Mouse (Mus musculus) liver, embryonic 16.5 days (tissue): ENCODE measurements around the gene Secisbp2l. TPM values are rescaled to one million over a fixed set of nuclear protein-coding genes. Genes with fewer than 3 reads are reported as not detected.

Experiments used
- ATAC-seq: fragments of 200-750 bp; cut with Nextera tagmentation; 2 replicates; pipeline ENCODE4 v1.8.0; 2017; ENCODE audit warnings: low read depth, mild to moderate bottlenecking, moderate number of reproducible peaks, moderate library complexity
- H3K27ac ChIP-seq: fragments of 300-500 bp; sonication (generic); 2 replicates; pipeline ENCODE4 v1.5.1; 2014; ENCODE audit warnings: mild to moderate bottlenecking, low read length
- H3K27me3 ChIP-seq: fragments of 300-500 bp; sonication (generic); 2 replicates; pipeline ENCODE4 v1.6.1; 2014; ENCODE audit warnings: low read depth, low read length, mixed read lengths; ENCODE audit not compliant: control insufficient read depth, insufficient read depth
- H3K36me3 ChIP-seq: fragments of 300-500 bp; sonication (generic); 2 replicates; pipeline ENCODE4 v1.6.1; 2014; ENCODE audit warnings: mild to moderate bottlenecking; ENCODE audit not compliant: control insufficient read depth, insufficient read depth
- H3K4me1 ChIP-seq: fragments of 300-500 bp; sonication (generic); 2 replicates; pipeline ENCODE4 v1.6.1; 2014; ENCODE audit warnings: low read depth, low read length, mixed read lengths; ENCODE audit not compliant: control insufficient read depth
- H3K4me2 ChIP-seq: fragments of 300-500 bp; sonication (generic); 2 replicates; pipeline ENCODE4 v1.6.1; 2014; ENCODE audit warnings: low read depth, low read length, mixed read lengths
- H3K4me3 ChIP-seq: fragments of 300-500 bp; sonication (generic); 2 replicates; pipeline ENCODE4 v1.5.1; 2014; ENCODE audit warnings: low read depth, mild to moderate bottlenecking, low read length
- H3K9ac ChIP-seq: fragments of 300-500 bp; sonication (generic); 2 replicates; pipeline ENCODE4 v1.6.1; 2014; ENCODE audit warnings: low read depth, low read length
- H3K9me3 ChIP-seq: fragments of 300-500 bp; sonication (generic); replicated peaks from 2 replicates; pipeline ENCODE4 v1.6.1; 2016; ENCODE audit warnings: low read length; ENCODE audit not compliant: control insufficient read depth
- WGBS: fragments of 180-500 bp; shearing (Covaris S2); extraction: QIAGEN DNeasy Blood & Tissue Kit; methylation state at CpG from one replicate; pipeline ENCODE4 v1.1.7; 2014; ENCODE audit not compliant: insufficient replicate concordance; 5-methylcytosine and 5-hydroxymethylcytosine counted together
- polyA plus RNA-seq: library from polyadenylated mRNA; unstranded; fragments of >200 nt; fragmentation: Nextera tagmentation; extraction: Ambion mirVana; gene quantifications from 2 replicates; pipeline ENCODE4 v1.2.1, GENCODE M21; 2015

The Secisbp2l gene
- polyA plus RNA-seq = 5.3 and 5.4 TPM in 2 replicates

GRCm38 (mm10) chr2:125782719-125783109, at the start of gene Secisbp2l:
Secisbp2l (minus strand) TSS chr2:125782870.
- Histone ChIP-seq H3K9ac (peak within 1 kb of the TSS; percentile 96), H3K4me1 (peaks cover 17% of the 10 kb centered on the region), H3K27ac (peak within 1 kb of the TSS; percentile 71; the same call in 1 of the 2 replicates), H3K36me3 (no peaks in the 10 kb centered on the region), H3K27me3 (no peaks in the 10 kb centered on the region), H3K4me2 (peak within 1 kb of the TSS; percentile 73), H3K9me3 (no peaks in the 10 kb centered on the region), H3K4me3 (peak within 1 kb of the TSS; percentile 96)
- WGBS = under 1% methylated on average over 26 of the region's 28 CpGs
- ATAC-seq = peak; percentile 99

GRCm38 (mm10) chr2:125829924-125830323, 47.3 kb upstream of the Secisbp2l start:
- Histone ChIP-seq H3K36me3 (peaks cover 29% of the 10 kb centered on the region), H3K4me3 (no peak overlapping the region), H3K27ac (no peak overlapping the region), H3K4me1 (no peaks in the 10 kb centered on the region), H3K27me3 (no peaks in the 10 kb centered on the region), H3K9ac (no peak overlapping the region), H3K4me2 (no peak overlapping the region), H3K9me3 (no peaks in the 10 kb centered on the region)
- 83% methylated on average over 2 of the region's 2 CpGs for WGBS
- no peak for ATAC-seq

- Histone ChIP-seq H3K9ac (no peak overlapping the region), H3K27ac (no peak overlapping the region), H3K9me3 (no peaks in the 10 kb centered on the region), H3K27me3 (no peaks in the 10 kb centered on the region), H3K36me3 (peaks cover 15% of the 10 kb centered on the region), H3K4me2 (no peak overlapping the region), H3K4me1 (no peaks in the 10 kb centered on the region), H3K4me3 (no peak overlapping the region)
- no peak for ATAC-seq
- 76% methylated on average over 4 of the region's 4 CpGs for WGBS
These were observed 45.2 kb upstream of the Secisbp2l start for GRCm38 (mm10) chr2:125827898-125828297.

GRCm38 (mm10) chr2:125826201-125826600, 43.5 kb upstream of the Secisbp2l start:
- Histone ChIP-seq H3K27ac (no peak overlapping the region), H3K4me1 (no peaks in the 10 kb centered on the region), H3K9ac (no peak overlapping the region), H3K9me3 (no peaks in the 10 kb centered on the region), H3K27me3 (no peaks in the 10 kb centered on the region), H3K4me3 (no peak overlapping the region), H3K4me2 (no peak overlapping the region), H3K36me3 (0 out of 2 replicates have a peak, but pooled peaks cover 2% of the 10 kb centered on the region)
- ATAC-seq = no peak
- 53% methylated on average over 4 of the region's 4 CpGs for WGBS

GRCm38 (mm10) chr2:125820397-125820796, 37.7 kb upstream of the Secisbp2l start:
- Histone ChIP-seq H3K4me1 (no peaks in the 10 kb centered on the region), H3K9me3 (no peaks in the 10 kb centered on the region), H3K4me2 (no peak overlapping the region), H3K36me3 (no peaks in the 10 kb centered on the region), H3K27ac (no peak overlapping the region), H3K4me3 (no peak overlapping the region), H3K27me3 (no peaks in the 10 kb centered on the region), H3K9ac (no peak overlapping the region)
- WGBS = 55% methylated on average over 4 of the region's 4 CpGs
- ATAC-seq = no peak

- Histone ChIP-seq H3K27me3 (no peaks in the 10 kb centered on the region), H3K4me1 (no peaks in the 10 kb centered on the region), H3K27ac (no peak overlapping the region), H3K4me2 (no peak overlapping the region), H3K9me3 (no peaks in the 10 kb centered on the region), H3K9ac (no peak overlapping the region), H3K36me3 (no peaks in the 10 kb centered on the region), H3K4me3 (no peak overlapping the region)
- no peak for ATAC-seq
- 57% methylated on average over 9 of the region's 9 CpGs for WGBS
These were observed 31.4 kb upstream of the Secisbp2l start for GRCm38 (mm10) chr2:125813972-125814595.

GRCm38 (mm10) chr2:125811332-125811731, 28.7 kb upstream of the Secisbp2l start:
- Histone ChIP-seq H3K4me2 (no peak overlapping the region), H3K27me3 (no peaks in the 10 kb centered on the region), H3K9ac (no peak overlapping the region), H3K4me1 (no peaks in the 10 kb centered on the region), H3K36me3 (no peaks in the 10 kb centered on the region), H3K9me3 (no peaks in the 10 kb centered on the region), H3K4me3 (no peak overlapping the region), H3K27ac (no peak overlapping the region)
- 17% methylated on average over 2 of the region's 2 CpGs for WGBS
- no peak for ATAC-seq

GRCm38 (mm10) chr2:125809551-125809950, 26.9 kb upstream of the Secisbp2l start:
- ATAC-seq = no peak
- H3K9me3 ChIP-seq = no peaks in the 10 kb centered on the region
- H3K4me1 ChIP-seq = no peaks in the 10 kb centered on the region
- 73% methylated on average over 7 of the region's 7 CpGs for whole genome bisulfite sequencing
- H3K4me3 ChIP-seq = no peak overlapping the region
- H3K27ac ChIP-seq = no peak overlapping the region
- H3K27me3 ChIP-seq = no peaks in the 10 kb centered on the region
- H3K4me2 ChIP-seq = no peak overlapping the region
- H3K9ac ChIP-seq = no peak overlapping the region
- H3K36me3 ChIP-seq = no peaks in the 10 kb centered on the region

GRCm38 (mm10) chr2:125805826-125806225, 23.2 kb upstream of the Secisbp2l start:
- Histone ChIP-seq H3K9ac (no peak overlapping the region), H3K4me3 (no peak overlapping the region), H3K9me3 (no peaks in the 10 kb centered on the region), H3K4me1 (no peaks in the 10 kb centered on the region), H3K27me3 (no peaks in the 10 kb centered on the region), H3K4me2 (no peak overlapping the region), H3K36me3 (no peaks in the 10 kb centered on the region), H3K27ac (no peak overlapping the region)
- 40% methylated on average over 1 of the region's 1 CpGs for WGBS
- ATAC-seq = no peak
